10 mouse cellular contexts compared by ENCODE assay signal in genomic region chr8:13461843-13462242, GRCm38 (mm10). TPM values are rescaled to one million over a fixed set of nuclear protein-coding genes. Genes with fewer than 3 reads are reported as not detected.
DNase-seq lines count a peak whose midpoint lies in the region; ATAC-seq lines count a peak whose summit lies in the region.
"Had no signal": no experiment of that assay in that cellular context is flagged by ENCODE, and none has a peak within 500 bp of the region (broad histone marks: within the 10 kb centered on the region; RNA-seq: fewer than 3 reads in every experiment).

No protein-coding gene starts in this region.

- peak; percentile 65 for DNase-seq in liver
- DNase-seq in cerebellum, adult 11-12 months = peak; percentile 52
- DNase-seq in frontal cortex, postnatal 25 days (ENCODE audit: low spot score in 2 of 2) = peak; percentile 71 to 77
- peak; percentile 60 to 77 for DNase-seq in kidney, adult 8-10 months
- peak; percentile 82 for DNase-seq in limb, embryonic 11.5 days (ENCODE audit: low spot score)
- DNase-seq in ovary, postnatal 36 days (ENCODE audit: low spot score) = peak; percentile 80
- DNase-seq in thymus, postnatal 25 days = peak; percentile 79

- H3K27me3 ChIP-seq in liver, embryonic 12.5 days (replicated peaks) = no peaks in the 10 kb centered on the region
- no peaks in the 10 kb centered on the region for H3K27me3 ChIP-seq in limb, embryonic 11.5 days (ENCODE audit: control insufficient read depth, insufficient read depth, low read length)
- H3K27me3 ChIP-seq: embryonic facial prominence, embryonic 13.5 days had no signal

- no peaks in the 10 kb centered on the region for H3K4me1 ChIP-seq in liver, embryonic 12.5 days
- no peaks in the 10 kb centered on the region for H3K4me1 ChIP-seq in limb, embryonic 11.5 days (ENCODE audit: control insufficient read depth, insufficient read depth, low read length)
- H3K4me1 ChIP-seq: embryonic facial prominence, embryonic 13.5 days had no signal

- WGBS in liver, embryonic 12.5 days (ENCODE audit: insufficient replicate concordance) = 24% methylated on average over 4 of the region's 4 CpGs
- WGBS in limb, embryonic 11.5 days = 43% methylated on average over 4 of the region's 4 CpGs

- H3K27ac ChIP-seq in liver, embryonic 12.5 days = no peak overlapping the region
- no peak overlapping the region for H3K27ac ChIP-seq in limb, embryonic 11.5 days (replicated peaks; ENCODE audit: low read depth, low read length)
- H3K27ac ChIP-seq: embryonic facial prominence, embryonic 13.5 days had no signal

- no peak overlapping the region for H3K4me2 ChIP-seq in liver, embryonic 12.5 days
- H3K4me2 ChIP-seq in limb, embryonic 11.5 days (ENCODE audit: low read depth, severe bottlenecking) = no peak overlapping the region
- H3K4me2 ChIP-seq: embryonic facial prominence, embryonic 13.5 days had no signal

- H3K9me3 ChIP-seq in liver, embryonic 12.5 days (replicated peaks) = no peaks in the 10 kb centered on the region
- H3K9me3 ChIP-seq in limb, embryonic 11.5 days (ENCODE audit: control insufficient read depth, low read length) = no peaks in the 10 kb centered on the region
- H3K9me3 ChIP-seq: embryonic facial prominence, embryonic 13.5 days had no signal

- no peaks in the 10 kb centered on the region for H3K36me3 ChIP-seq in liver, embryonic 12.5 days
- H3K36me3 ChIP-seq in limb, embryonic 11.5 days (ENCODE audit: control insufficient read depth, insufficient read depth, low read length) = no peaks in the 10 kb centered on the region
- H3K36me3 ChIP-seq: embryonic facial prominence, embryonic 13.5 days had no signal

- no peak for ATAC-seq in liver, embryonic 12.5 days
- ATAC-seq in limb, embryonic 11.5 days (ENCODE audit: insufficient number of reproducible peaks, low FRiP score, low TSS enrichment, low read depth) = no peak

- H3K4me3 ChIP-seq in liver, embryonic 12.5 days = no peak overlapping the region
- H3K4me3 ChIP-seq in limb, embryonic 11.5 days (ENCODE audit: low read depth, low read length) = no peak overlapping the region
- H3K4me3 ChIP-seq: embryonic facial prominence, embryonic 13.5 days; myocyte had no signal

- H3K9ac ChIP-seq in liver, embryonic 12.5 days = no peak overlapping the region
- no peak overlapping the region for H3K9ac ChIP-seq in limb, embryonic 11.5 days (ENCODE audit: low read length)
- H3K9ac ChIP-seq: embryonic facial prominence, embryonic 13.5 days had no signal

RNA-seq across cellular contexts. Expression of gene Tmem255b, which starts 26.9 kb away (rescaled TPM):
- not detected in 2 replicates for polyA plus RNA-seq in liver, embryonic 12.5 days (2016; fragmentation: Nextera tagmentation; extraction: Ambion mirVana)
- polyA plus RNA-seq in limb, embryonic 11.5 days (2014; fragmentation: Nextera tagmentation; extraction: Ambion mirVana) = 0.58 TPM in 1 of 2 replicates, not detected in the other
- polyA plus RNA-seq: myocyte had no signal

RNA-seq across cellular contexts. Expression of gene Gas6, which starts 32.4 kb away (rescaled TPM):
- polyA plus RNA-seq in liver, embryonic 12.5 days (2016; fragmentation: Nextera tagmentation; extraction: Ambion mirVana) = 4.5 and 4.6 TPM in 2 replicates
- 3.2 and 3.6 TPM in 2 replicates for polyA plus RNA-seq in limb, embryonic 11.5 days (2014; fragmentation: Nextera tagmentation; extraction: Ambion mirVana)

RNA-seq across cellular contexts. Expression of gene Grk1, which starts 57.0 kb away (rescaled TPM):
- polyA plus RNA-seq in liver, embryonic 12.5 days (2016; fragmentation: Nextera tagmentation; extraction: Ambion mirVana) = not detected in 2 replicates
- 0.03 TPM in 1 of 2 replicates, not detected in the other for polyA plus RNA-seq in limb, embryonic 11.5 days (2014; fragmentation: Nextera tagmentation; extraction: Ambion mirVana)
